Mouse (Mus musculus) heart, embryonic 10.5 days (tissue): ENCODE measurements at regions not wholly inside any gene's neighbourhood (a gene's known extent, or its start where the extent isn't known, plus 50 kb on each side); places are given as distances from the start of the nearest gene placed in this dataset.

Source experiments
- DNase-seq: peaks from one replicate; pipeline ENCODE4 v3.0.0-alpha.2; 2017; ENCODE audit warnings: low spot score
- H3K27ac ChIP-seq: fragments of 300-500 bp; sonication (generic); 2 replicates; pipeline ENCODE4 v1.5.1; 2016; ENCODE audit warnings: mild to moderate bottlenecking
- H3K27me3 ChIP-seq: fragments of 300-500 bp; sonication (generic); 2 replicates; pipeline ENCODE4 v1.6.1; 2016; ENCODE audit warnings: mild to moderate bottlenecking; ENCODE audit not compliant: poor library complexity, insufficient read depth, severe bottlenecking
- H3K36me3 ChIP-seq: fragments of 300-500 bp; sonication (generic); 2 replicates; pipeline ENCODE4 v1.6.1; 2016; ENCODE audit warnings: mild to moderate bottlenecking, moderate library complexity
- H3K4me1 ChIP-seq: fragments of 300-500 bp; sonication (generic); 2 replicates; pipeline ENCODE4 v1.6.1; 2016; ENCODE audit warnings: mild to moderate bottlenecking
- H3K4me3 ChIP-seq: fragments of 300-500 bp; sonication (generic); 2 replicates; pipeline ENCODE4 v1.5.1; 2016; ENCODE audit warnings: mild to moderate bottlenecking, moderate library complexity
- H3K9me3 ChIP-seq: fragments of 300-500 bp; sonication (generic); 2 replicates; pipeline ENCODE4 v1.6.1; 2016; ENCODE audit warnings: mild to moderate bottlenecking, moderate library complexity
- WGBS: fragments of 180-500 bp; shearing (Covaris S2); methylation state at CpG from one replicate; pipeline ENCODE4 v1.1.7; 2016; 5-methylcytosine and 5-hydroxymethylcytosine counted together

GRCm38 (mm10) chr13:82066174-82066573 lies 283.3 kb downstream of the Cetn3 start:
- no peak overlapping the region for H3K27ac ChIP-seq
- H3K36me3 ChIP-seq, result no peaks in the 10 kb centered on the region
- no peak for DNase-seq
- 25% methylated on average over 1 of the region's 1 CpGs for WGBS
- no peaks in the 10 kb centered on the region for H3K27me3 ChIP-seq
- no peak overlapping the region for H3K4me3 ChIP-seq
- H3K9me3 ChIP-seq, result no peaks in the 10 kb centered on the region
- 0 out of 2 replicates have a peak, but pooled peaks cover 3% of the 10 kb centered on the region for H3K4me1 ChIP-seq

- no peaks in the 10 kb centered on the region for H3K27me3 ChIP-seq
- no peaks in the 10 kb centered on the region for H3K9me3 ChIP-seq
- H3K4me3 ChIP-seq, result no peak overlapping the region
- H3K4me1 ChIP-seq, result 0 out of 2 replicates have a peak, but pooled peaks cover 3% of the 10 kb centered on the region
- no peaks in the 10 kb centered on the region for H3K36me3 ChIP-seq
- WGBS, result 92% methylated on average over 3 of the region's 3 CpGs
- H3K27ac ChIP-seq, result no peak overlapping the region
- no peak for DNase-seq
These were observed 283.9 kb downstream of the Cetn3 start for GRCm38 (mm10) chr13:82066674-82067270.

DNA sequence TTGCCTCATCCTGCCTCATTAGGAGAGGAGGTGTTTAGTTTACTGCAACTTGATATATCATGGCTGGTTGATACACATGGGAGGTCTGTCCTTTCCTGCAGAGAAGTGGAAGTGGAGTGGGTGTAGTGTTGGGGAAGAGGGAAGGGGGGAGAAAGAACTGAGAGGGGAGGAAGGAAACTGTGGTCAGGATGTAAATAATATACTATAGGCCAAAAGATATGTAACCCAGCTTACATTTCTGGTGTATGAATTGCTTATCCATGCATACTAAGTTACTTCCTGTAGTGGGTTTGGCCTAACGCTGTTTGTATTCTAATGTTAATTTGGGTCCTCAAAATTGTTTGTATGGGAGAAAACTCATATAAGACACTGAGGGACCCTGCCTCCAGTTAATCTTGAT lies 289.6 kb downstream of the Cetn3 start:
- Histone ChIP-seq H3K4me3 (no peak overlapping the region), H3K4me1 (no peaks in the 10 kb centered on the region), H3K27me3 (no peaks in the 10 kb centered on the region), H3K9me3 (no peaks in the 10 kb centered on the region), H3K27ac (no peak overlapping the region), H3K36me3 (no peaks in the 10 kb centered on the region)
- 85% methylated on average over 1 of the region's 1 CpGs for WGBS
- DNase-seq, result no peak

DNA sequence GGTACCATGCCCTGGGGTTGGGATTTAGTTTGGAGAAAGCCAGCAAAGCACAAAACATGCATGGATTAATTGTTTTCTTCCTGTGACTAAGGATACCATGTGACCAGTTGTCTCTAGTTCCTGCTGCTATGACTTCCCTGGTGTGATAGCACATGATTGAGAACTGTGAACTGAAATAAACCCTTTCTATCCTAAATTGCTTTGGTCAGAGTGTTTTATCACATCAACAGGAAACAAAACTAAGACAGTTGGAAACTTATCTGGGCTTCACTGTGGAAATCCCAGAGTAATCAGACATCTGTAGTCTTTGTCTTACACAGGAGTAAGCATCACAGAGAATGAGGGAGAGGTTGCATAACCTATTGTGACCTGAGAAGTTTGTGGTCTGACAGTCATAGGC lies 290.5 kb downstream of the Cetn3 start:
- Histone ChIP-seq H3K27me3 (no peaks in the 10 kb centered on the region), H3K36me3 (no peaks in the 10 kb centered on the region), H3K27ac (no peak overlapping the region), H3K4me3 (no peak overlapping the region), H3K4me1 (no peaks in the 10 kb centered on the region), H3K9me3 (no peaks in the 10 kb centered on the region)
- DNase-seq, result no peak

GRCm38 (mm10) chr13:82081375-82081774 lies 298.5 kb downstream of the Cetn3 start:
- no peak for DNase-seq
- H3K27ac ChIP-seq, result no peak overlapping the region
- H3K27me3 ChIP-seq, result no peaks in the 10 kb centered on the region
- no peaks in the 10 kb centered on the region for H3K9me3 ChIP-seq
- H3K36me3 ChIP-seq, result no peaks in the 10 kb centered on the region
- WGBS, result 85% methylated on average over 2 of the region's 2 CpGs
- H3K4me1 ChIP-seq, result no peaks in the 10 kb centered on the region
- no peak overlapping the region for H3K4me3 ChIP-seq

DNA sequence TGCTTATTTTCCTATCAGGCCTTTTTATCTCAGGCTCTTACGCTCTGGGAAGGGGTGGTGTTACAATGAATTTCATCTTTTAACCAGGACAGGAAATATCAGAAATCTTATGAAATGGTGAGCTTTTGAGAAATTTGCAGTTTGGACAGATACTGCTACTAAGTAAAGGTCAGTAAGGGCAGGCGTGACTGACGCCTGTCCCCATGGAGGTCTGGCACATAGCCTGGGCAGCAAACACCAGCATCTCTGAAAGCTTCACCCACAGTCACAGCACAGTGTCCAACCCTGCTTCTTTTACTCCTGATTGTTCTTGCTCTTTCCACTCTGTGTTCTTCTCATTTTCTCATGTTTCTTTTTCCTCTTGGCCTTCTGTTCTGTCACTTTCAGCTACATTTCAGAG lies 304.8 kb downstream of the Cetn3 start:
- no peaks in the 10 kb centered on the region for H3K4me1 ChIP-seq
- no peaks in the 10 kb centered on the region for H3K9me3 ChIP-seq
- no peaks in the 10 kb centered on the region for H3K27me3 ChIP-seq
- no peaks in the 10 kb centered on the region for H3K36me3 ChIP-seq
- H3K4me3 ChIP-seq, result no peak overlapping the region
- DNase-seq, result no peak
- no peak overlapping the region for H3K27ac ChIP-seq
- WGBS, result 66% methylated on average over 3 of the region's 3 CpGs

DNA sequence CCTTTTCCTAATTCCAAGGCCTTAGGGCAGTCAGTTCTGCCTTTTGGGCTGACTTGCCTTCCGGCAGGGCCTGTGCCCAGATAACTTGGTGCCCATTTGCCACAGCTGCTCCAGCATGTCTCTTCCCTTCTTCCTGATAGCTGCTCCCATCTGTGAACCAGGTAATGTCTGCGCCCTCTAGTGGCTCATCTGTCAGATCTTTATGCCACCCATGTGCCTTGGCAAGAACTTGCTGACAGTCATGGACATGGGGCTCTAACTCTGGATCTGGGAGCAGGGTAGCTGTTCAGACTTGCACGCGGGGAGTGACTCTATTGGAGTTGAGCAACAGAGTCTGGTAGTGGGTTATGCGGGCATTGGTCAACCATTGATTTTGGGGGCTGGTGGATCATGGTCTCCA lies 309.3 kb downstream of the Cetn3 start:
- WGBS, result 80% methylated on average over 5 of the region's 5 CpGs
- Histone ChIP-seq H3K4me1 (no peaks in the 10 kb centered on the region), H3K27me3 (no peaks in the 10 kb centered on the region), H3K36me3 (no peaks in the 10 kb centered on the region), H3K4me3 (no peak overlapping the region), H3K27ac (no peak overlapping the region), H3K9me3 (no peaks in the 10 kb centered on the region)
- DNase-seq, result no peak

GRCm38 (mm10) chr13:82106032-82106431 lies 323.2 kb downstream of the Cetn3 start:
- Histone ChIP-seq H3K4me3 (no peak overlapping the region), H3K4me1 (no peaks in the 10 kb centered on the region), H3K27me3 (no peaks in the 10 kb centered on the region), H3K36me3 (no peaks in the 10 kb centered on the region), H3K9me3 (no peaks in the 10 kb centered on the region), H3K27ac (no peak overlapping the region)
- DNase-seq, result no peak
- 70% methylated on average over 2 of the region's 2 CpGs for WGBS

DNA sequence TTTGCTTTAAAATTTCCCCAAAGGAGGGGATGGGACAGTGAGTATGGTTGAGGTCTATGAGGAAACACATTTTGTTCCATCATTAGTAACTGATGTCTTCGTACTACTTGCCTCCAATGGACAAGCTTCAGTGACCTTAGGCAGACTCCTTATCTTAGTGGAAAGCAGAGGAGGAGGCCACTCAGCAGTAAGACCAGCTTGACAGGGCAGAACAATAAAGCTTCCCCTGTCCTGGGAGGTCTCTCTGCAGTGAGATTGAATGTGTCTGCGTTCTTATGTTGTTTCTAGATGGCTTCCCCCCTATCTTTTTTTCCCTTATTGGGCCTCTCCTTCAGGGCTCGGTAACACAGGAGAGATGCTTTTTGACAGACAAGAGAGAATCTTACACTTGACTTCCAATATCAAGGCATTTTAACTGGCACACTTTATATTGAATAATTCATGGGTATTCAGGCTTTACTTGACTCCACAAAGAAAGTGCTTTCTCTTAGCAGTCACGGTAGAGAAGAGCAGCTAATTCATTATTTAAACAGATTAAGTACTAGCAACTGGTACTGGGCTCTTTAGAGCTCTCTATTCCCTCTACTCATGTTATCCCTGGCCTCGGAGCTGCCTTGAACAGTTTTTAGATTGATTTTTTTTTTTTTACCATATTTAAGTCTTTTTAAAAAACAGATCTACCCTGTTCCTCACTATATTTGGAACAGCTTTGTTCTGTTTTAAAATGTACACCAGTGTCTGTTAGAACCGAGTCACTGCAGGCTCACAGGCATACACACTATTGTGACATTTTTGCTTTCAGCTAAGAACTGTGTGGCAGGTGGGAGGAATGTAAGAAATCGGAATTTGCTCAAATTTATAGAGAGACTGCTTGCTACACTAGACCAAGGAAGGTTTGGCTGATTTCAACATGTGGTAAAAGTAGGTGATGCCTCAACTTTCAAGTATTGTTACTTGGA lies 347.2 kb downstream of the Cetn3 start:
- H3K27me3 ChIP-seq, result no peaks in the 10 kb centered on the region
- no peak overlapping the region for H3K27ac ChIP-seq
- DNase-seq, result no peak
- no peaks in the 10 kb centered on the region for H3K36me3 ChIP-seq
- no peaks in the 10 kb centered on the region for H3K4me1 ChIP-seq
- no peaks in the 10 kb centered on the region for H3K9me3 ChIP-seq
- WGBS, result 59% methylated on average over 7 of the region's 7 CpGs
- H3K4me3 ChIP-seq, result no peak overlapping the region
